In the genomic region with DNA sequence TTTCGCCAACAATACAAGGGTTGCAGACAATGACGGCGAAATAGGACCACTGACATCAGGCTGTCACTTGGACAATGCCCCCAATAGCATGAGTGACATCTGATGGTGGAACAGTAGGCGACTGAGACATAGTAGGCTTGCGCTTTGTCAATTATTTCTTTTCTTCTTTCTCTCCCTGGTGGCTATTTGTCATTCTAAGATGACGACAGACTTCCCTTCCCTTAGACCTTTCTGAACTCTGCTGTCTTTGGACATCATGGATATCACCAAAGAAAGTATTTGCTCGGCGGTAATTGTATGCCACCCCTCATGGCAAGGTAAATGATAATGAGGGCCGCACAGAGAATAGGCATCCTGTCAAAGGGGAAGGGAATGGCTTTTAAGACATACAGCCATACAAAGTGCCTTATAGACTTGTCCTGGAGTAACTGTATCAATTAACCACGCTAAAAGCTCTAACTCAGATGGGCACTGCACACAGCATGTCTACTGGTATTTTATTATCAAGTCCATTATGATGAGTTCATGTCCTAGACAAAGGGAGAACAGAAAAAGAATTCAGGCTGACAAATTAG, we compare ENCODE assay signal across 16 mouse cellular contexts.
A peak's percentile ranks its signal among the peaks of the same experiment; 100 is the strongest.
DNase-seq lines count a peak whose midpoint lies in the region; ATAC-seq and TF ChIP-seq lines count a peak whose summit lies in the region.
"Had no signal": no experiment of that assay in that cellular context is flagged by ENCODE, and none has a peak within 500 bp of the region (broad histone marks: within the 10 kb centered on the region; RNA-seq: fewer than 3 reads in every experiment).

No protein-coding gene starts in this region.

- DNase-seq in midbrain, embryonic 10.5 days (ENCODE audit: low spot score) = peak; percentile 51
- DNase-seq in midbrain, postnatal 0 days (ENCODE audit: low spot score) = no peak
- DNase-seq in forebrain, embryonic 11.5 days (ENCODE audit: low spot score) = no peak
- no peak for DNase-seq in forebrain, postnatal 0 days
- DNase-seq in urinary bladder, postnatal 4 days (ENCODE audit: low spot score in 2 of 2) = no peak
- no peak for DNase-seq in gastrocnemius, adult 18-20 months (ENCODE audit: low spot score)
- DNase-seq in urinary bladder, postnatal 25 days (ENCODE audit: low spot score) = no peak
- DNase-seq: gastrocnemius, postnatal 10 days; heart, adult 2 months; kidney, adult 2 months; kidney, postnatal 36 days; thymus, postnatal 25 days had no signal

- no peak overlapping the region for H3K9ac ChIP-seq in midbrain, postnatal 0 days (replicated peaks; ENCODE audit: low read length, poor library complexity, severe bottlenecking)
- H3K9ac ChIP-seq in forebrain, embryonic 11.5 days (ENCODE audit: low read length) = no peak overlapping the region
- H3K9ac ChIP-seq in forebrain, postnatal 0 days = no peak overlapping the region
- H3K9ac ChIP-seq in neural tube, embryonic 13.5 days = no peak overlapping the region
- H3K9ac ChIP-seq: embryonic facial prominence, embryonic 13.5 days; limb, embryonic 13.5 days; liver, embryonic 14.5 days had no signal

- no peak overlapping the region for H3K4me3 ChIP-seq in midbrain, embryonic 10.5 days
- H3K4me3 ChIP-seq in midbrain, postnatal 0 days (ENCODE audit: low read depth, low read length) = no peak overlapping the region
- H3K4me3 ChIP-seq in forebrain, embryonic 11.5 days (ENCODE audit: low read depth, low read length) = no peak overlapping the region
- no peak overlapping the region for H3K4me3 ChIP-seq in forebrain, postnatal 0 days (ENCODE audit: low read depth, low read length)
- H3K4me3 ChIP-seq in neural tube, embryonic 13.5 days = no peak overlapping the region
- H3K4me3 ChIP-seq: embryonic facial prominence, embryonic 13.5 days; heart, adult 2 months; limb, embryonic 13.5 days had no signal

- TF ChIP-seq CTCF in midbrain, postnatal 0 days (IDR thresholded peaks at IDR 0.05) = no peak
- TF ChIP-seq CTCF in forebrain, postnatal 0 days (IDR thresholded peaks at IDR 0.05; ENCODE audit: low read depth) = no peak

- peaks cover 28% of the 10 kb centered on the region for H3K27me3 ChIP-seq in midbrain, embryonic 10.5 days (ENCODE audit: low read depth, poor library complexity, severe bottlenecking)
- no peaks in the 10 kb centered on the region for H3K27me3 ChIP-seq in midbrain, postnatal 0 days (ENCODE audit: insufficient read depth, low read length)
- H3K27me3 ChIP-seq in forebrain, embryonic 11.5 days (ENCODE audit: control insufficient read depth, insufficient read depth, low read length) = no peaks in the 10 kb centered on the region
- H3K27me3 ChIP-seq in forebrain, postnatal 0 days (ENCODE audit: insufficient read depth, low read length) = no peaks in the 10 kb centered on the region
- H3K27me3 ChIP-seq in neural tube, embryonic 13.5 days = peaks cover 12% of the 10 kb centered on the region
- H3K27me3 ChIP-seq: embryonic facial prominence, embryonic 13.5 days had no signal

- H3K4me1 ChIP-seq in midbrain, embryonic 10.5 days = peaks cover 78% of the 10 kb centered on the region
- 0 out of 2 replicates have a peak, but pooled peaks cover 3% of the 10 kb centered on the region for H3K4me1 ChIP-seq in midbrain, postnatal 0 days (ENCODE audit: insufficient read depth, low read length)
- peaks cover 22% of the 10 kb centered on the region; the same call in 1 of the 2 replicates for H3K4me1 ChIP-seq in forebrain, embryonic 11.5 days (replicated peaks; ENCODE audit: control insufficient read depth, insufficient read depth, low read length)
- H3K4me1 ChIP-seq in forebrain, postnatal 0 days (ENCODE audit: insufficient read depth) = 0 out of 2 replicates have a peak, but pooled peaks cover 2% of the 10 kb centered on the region
- peaks cover 35% of the 10 kb centered on the region for H3K4me1 ChIP-seq in neural tube, embryonic 13.5 days (replicated peaks)

- no peaks in the 10 kb centered on the region for H3K36me3 ChIP-seq in midbrain, embryonic 10.5 days
- H3K36me3 ChIP-seq in midbrain, postnatal 0 days (ENCODE audit: insufficient read depth, low read length) = no peaks in the 10 kb centered on the region
- H3K36me3 ChIP-seq in forebrain, embryonic 11.5 days (ENCODE audit: control insufficient read depth, insufficient read depth, low read length) = no peaks in the 10 kb centered on the region
- H3K36me3 ChIP-seq in forebrain, postnatal 0 days (ENCODE audit: insufficient read depth) = no peaks in the 10 kb centered on the region
- H3K36me3 ChIP-seq in neural tube, embryonic 13.5 days = no peaks in the 10 kb centered on the region
- H3K36me3 ChIP-seq: embryonic facial prominence, embryonic 13.5 days; limb, embryonic 13.5 days had no signal

- ATAC-seq in midbrain, postnatal 0 days (ENCODE audit: low FRiP score) = no peak
- ATAC-seq in forebrain, embryonic 11.5 days (replicated peaks; ENCODE audit: low FRiP score) = peak; percentile 77
- ATAC-seq in forebrain, postnatal 0 days = peak; percentile 16; the same call in 1 of the 2 replicates
- 0 out of 2 replicates have a peak, but pooled peaks have one; percentile 23 for ATAC-seq in neural tube, embryonic 13.5 days (ENCODE audit: low read depth)

- peak overlapping the region; percentile 80; the same call in 1 of the 2 replicates for H3K27ac ChIP-seq in midbrain, embryonic 10.5 days (replicated peaks)
- no peak overlapping the region for H3K27ac ChIP-seq in midbrain, postnatal 0 days (ENCODE audit: low read depth, low read length)
- H3K27ac ChIP-seq in forebrain, embryonic 11.5 days (ENCODE audit: low read depth, low read length) = peak overlapping the region; percentile 81
- H3K27ac ChIP-seq in forebrain, postnatal 0 days (ENCODE audit: low read depth, low read length) = no peak overlapping the region
- peak overlapping the region; percentile 42 for H3K27ac ChIP-seq in neural tube, embryonic 13.5 days (replicated peaks)
- H3K27ac ChIP-seq: heart, adult 2 months; limb, embryonic 13.5 days; liver, embryonic 14.5 days had no signal

- 32% methylated on average over 10 of the region's 10 CpGs for whole genome bisulfite sequencing in midbrain, embryonic 10.5 days
- WGBS in midbrain, postnatal 0 days = 28% methylated on average over 10 of the region's 10 CpGs
- 26% methylated on average over 10 of the region's 10 CpGs for WGBS in forebrain, embryonic 11.5 days
- WGBS in forebrain, postnatal 0 days = 20% methylated on average over 10 of the region's 10 CpGs
- WGBS in neural tube, embryonic 13.5 days = 36% methylated on average over 10 of the region's 10 CpGs

- no peaks in the 10 kb centered on the region for H3K9me3 ChIP-seq in midbrain, embryonic 10.5 days (replicated peaks)
- no peaks in the 10 kb centered on the region for H3K9me3 ChIP-seq in midbrain, postnatal 0 days (ENCODE audit: low read length)
- H3K9me3 ChIP-seq in forebrain, embryonic 11.5 days (ENCODE audit: control insufficient read depth, low read length) = no peaks in the 10 kb centered on the region
- no peaks in the 10 kb centered on the region for H3K9me3 ChIP-seq in forebrain, postnatal 0 days (ENCODE audit: low read length)
- H3K9me3 ChIP-seq in neural tube, embryonic 13.5 days = no peaks in the 10 kb centered on the region
- H3K9me3 ChIP-seq: embryonic facial prominence, embryonic 13.5 days; limb, embryonic 13.5 days had no signal

- H3K4me2 ChIP-seq in midbrain, postnatal 0 days (ENCODE audit: low read depth, low read length, poor library complexity, severe bottlenecking) = no peak overlapping the region
- no peak overlapping the region for H3K4me2 ChIP-seq in forebrain, embryonic 11.5 days (ENCODE audit: low read depth, low read length, severe bottlenecking)
- no peak overlapping the region for H3K4me2 ChIP-seq in forebrain, postnatal 0 days (ENCODE audit: low read depth)
- H3K4me2 ChIP-seq in neural tube, embryonic 13.5 days = no peak overlapping the region
- H3K4me2 ChIP-seq: limb, embryonic 13.5 days had no signal

Comparison
In these comparisons a context has a peak if more than half of its experiments do, and no peak if none do; other contexts are left out.
1. H3K27ac ChIP-seq: peak in midbrain, embryonic 10.5 days (single experiment), forebrain, embryonic 11.5 days (single experiment) and neural tube, embryonic 13.5 days (single experiment); none in midbrain, postnatal 0 days (single experiment) and forebrain, postnatal 0 days (single experiment).